Mouse (Mus musculus): Measurements from ENCODE around the gene Cope. TPM values are rescaled to one million over a fixed set of nuclear protein-coding genes. Genes with fewer than 3 reads are reported as not detected.

The Cope gene
- polyA plus RNA-seq (2012; ENCODE audit: low replicate concordance), result 177 and 198 TPM in 2 replicates

GRCm38 (mm10) chr8:70302358-70302890 lies at the start of gene Cope, which contains the start of gene Ddx49:
TSS of gene Cope (plus strand) at chr8:70302518.
TSS of gene Ddx49 (minus strand) at chr8:70302489.

GRCm38 (mm10) chr8:70282603-70283135 lies 19.6 kb upstream of the Cope start, which contains the start of gene Homer3:
TSS of gene Homer3 (plus strand) at chr8:70282827.

GRCm38 (mm10) chr8:70315624-70316510 lies 13.5 kb downstream of the Cope start, which contains the start of gene Cers1:
TSS of gene Cers1 (plus strand) at chr8:70315775.

GRCm38 (mm10) chr8:70329124-70329834 lies 27.0 kb downstream of the Cope start, which contains the start of gene Gdf1:
TSS of gene Gdf1 (plus strand) at chr8:70329817.

GRCm38 (mm10) chr8:70353194-70353817 lies 51.0 kb downstream of the Cope start, which contains the start of gene Upf1:
TSS of gene Upf1 (minus strand) at chr8:70353278.

Other genes with a start within 250 kb of the Cope start
- 0.69 and 0.95 TPM in 2 replicates for gene Tm6sf2, start 229.6 kb upstream of the Cope start, polyA plus RNA-seq (2012; ENCODE audit: low replicate concordance)
- gene Hapln4, start 219.1 kb upstream of the Cope start, polyA plus RNA-seq (2012; ENCODE audit: low replicate concordance), result 0.03 and 0.07 TPM in 2 replicates
- 0.13 and 0.22 TPM in 2 replicates for gene Ncan, start 181.6 kb upstream of the Cope start, polyA plus RNA-seq (2012; ENCODE audit: low replicate concordance)
- gene Nr2c2ap, start 171.2 kb upstream of the Cope start, polyA plus RNA-seq (2012; ENCODE audit: low replicate concordance), result 6.3 and 14.2 TPM in 2 replicates
- gene Rfxank, start 163.4 kb upstream of the Cope start, polyA plus RNA-seq (2012; ENCODE audit: low replicate concordance), result 6.1 and 18.1 TPM in 2 replicates
- gene Borcs8, start 163.0 kb upstream of the Cope start, polyA plus RNA-seq (2012; ENCODE audit: low replicate concordance), result 8.0 and 46.2 TPM in 2 replicates
- gene Mef2b, start 162.8 kb upstream of the Cope start, polyA plus RNA-seq (2012; ENCODE audit: low replicate concordance), result 8.0 and 22.3 TPM in 2 replicates
- 104 and 138 TPM in 2 replicates for gene Tmem161a, start 130.2 kb upstream of the Cope start, polyA plus RNA-seq (2012; ENCODE audit: low replicate concordance)
- 10.1 and 12.4 TPM in 2 replicates for gene Slc25a42, start 90.2 kb upstream of the Cope start, polyA plus RNA-seq (2012; ENCODE audit: low replicate concordance)
- 40.6 and 92.2 TPM in 2 replicates for gene Sugp2, start 68.3 kb upstream of the Cope start, polyA plus RNA-seq (2012; ENCODE audit: low replicate concordance)
- 8.9 and 12.0 TPM in 2 replicates for gene Armc6, start 68.1 kb upstream of the Cope start, polyA plus RNA-seq (2012; ENCODE audit: low replicate concordance)
- gene Homer3, start 19.7 kb upstream of the Cope start, polyA plus RNA-seq (2012; ENCODE audit: low replicate concordance), result 14.2 and 18.3 TPM in 2 replicates
- 25.7 and 31.1 TPM in 2 replicates for gene Ddx49, start within 50 bp of the Cope start, polyA plus RNA-seq (2012; ENCODE audit: low replicate concordance)
- gene Cers1, start 13.3 kb downstream of the Cope start, polyA plus RNA-seq (2012; ENCODE audit: low replicate concordance), result 0.26 and 1.4 TPM in 2 replicates
- 0.27 and 0.54 TPM in 2 replicates for gene Gdf1, start 27.3 kb downstream of the Cope start, polyA plus RNA-seq (2012; ENCODE audit: low replicate concordance)
- gene Upf1, start 50.8 kb downstream of the Cope start, polyA plus RNA-seq (2012; ENCODE audit: low replicate concordance), result 89.7 and 137 TPM in 2 replicates
- 0.09 and 0.41 TPM in 2 replicates for gene Comp, start 71.0 kb downstream of the Cope start, polyA plus RNA-seq (2012; ENCODE audit: low replicate concordance)
- 23.0 and 38.0 TPM in 2 replicates for gene Crtc1, start 137.1 kb downstream of the Cope start, polyA plus RNA-seq (2012; ENCODE audit: low replicate concordance)
- gene Klhl26, start 174.4 kb downstream of the Cope start, polyA plus RNA-seq (2012; ENCODE audit: low replicate concordance), result 7.5 and 7.9 TPM in 2 replicates
- 0.34 TPM in 1 of 2 replicates, not detected in the other for gene Tmem59l, start 184.8 kb downstream of the Cope start, polyA plus RNA-seq (2012; ENCODE audit: low replicate concordance)
- 0.13 and 0.34 TPM in 2 replicates for gene Crlf1, start 190.6 kb downstream of the Cope start, polyA plus RNA-seq (2012; ENCODE audit: low replicate concordance)
- 130 and 215 TPM in 2 replicates for gene Rex1bd, start 204.2 kb downstream of the Cope start, polyA plus RNA-seq (2012; ENCODE audit: low replicate concordance)
- gene Uba52, start 208.3 kb downstream of the Cope start, polyA plus RNA-seq (2012; ENCODE audit: low replicate concordance), result 756 and 1,789 TPM in 2 replicates
- 658 and 1,767 TPM in 2 replicates for gene Fkbp8, start 225.2 kb downstream of the Cope start, polyA plus RNA-seq (2012; ENCODE audit: low replicate concordance)
- gene Kxd1, start 225.4 kb downstream of the Cope start, polyA plus RNA-seq (2012; ENCODE audit: low replicate concordance), result 25.8 and 38.2 TPM in 2 replicates
- 46.8 and 56.3 TPM in 2 replicates for gene Ell, start 236.9 kb downstream of the Cope start, polyA plus RNA-seq (2012; ENCODE audit: low replicate concordance)

Measured in hematopoietic multipotent progenitor cell, adult 10-12 weeks (in vitro differentiated cells).